Mouse (Mus musculus): Measurements from ENCODE around the gene Spink8. TPM values are rescaled to one million over a fixed set of nuclear protein-coding genes. Genes with fewer than 3 reads are reported as not detected.
"Not testable (repeated sequence)": the region's sequence is repeated elsewhere in the genome, so short reads cannot be mapped to it uniquely, and the experiment has no call there.

Spink8 gene
- polyA plus RNA-seq (2015; fragmentation: Nextera tagmentation; extraction: Ambion mirVana) = not detected in 2 replicates

DNA sequence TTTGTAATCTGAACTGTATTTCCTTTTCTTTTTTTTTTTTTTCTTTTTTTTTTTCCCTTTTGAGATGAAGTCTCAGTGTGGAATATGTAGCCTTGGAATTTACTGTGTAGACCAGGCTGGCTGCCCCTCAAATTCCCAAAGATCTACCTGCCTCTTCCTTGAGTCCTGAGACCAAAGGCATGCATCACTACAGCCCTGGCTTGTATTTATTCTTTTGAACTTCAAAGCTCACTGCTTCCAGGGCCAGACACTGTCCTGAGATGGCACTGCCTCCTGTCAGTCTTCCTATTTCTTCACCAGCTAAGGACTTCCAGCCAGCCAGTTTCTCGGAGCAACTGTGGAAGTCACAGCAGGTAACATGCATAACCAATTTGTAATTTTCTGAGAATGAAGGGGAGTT is at the start of gene Spink8:
TSS of gene Spink8 (plus strand) at position 301 of the 400 bp plus-strand sequence.
- WGBS = 71% methylated on average over 1 of the region's 1 CpGs
- Histone ChIP-seq H3K9ac (no peak within 1 kb of the TSS), H3K4me1 (peaks cover 9% of the 10 kb centered on the region), H3K36me3 (no peaks in the 10 kb centered on the region), H3K9me3 (no peaks in the 10 kb centered on the region), H3K27me3 (replicated peaks) (no peaks in the 10 kb centered on the region), H3K4me2 (no peak within 1 kb of the TSS), H3K4me3 (no peak within 1 kb of the TSS), H3K27ac (replicated peaks) (no peak within 1 kb of the TSS)
- no peak for ATAC-seq (ENCODE audit: extremely low read depth, insufficient number of reproducible peaks, low FRiP score, low TSS enrichment)

DNA sequence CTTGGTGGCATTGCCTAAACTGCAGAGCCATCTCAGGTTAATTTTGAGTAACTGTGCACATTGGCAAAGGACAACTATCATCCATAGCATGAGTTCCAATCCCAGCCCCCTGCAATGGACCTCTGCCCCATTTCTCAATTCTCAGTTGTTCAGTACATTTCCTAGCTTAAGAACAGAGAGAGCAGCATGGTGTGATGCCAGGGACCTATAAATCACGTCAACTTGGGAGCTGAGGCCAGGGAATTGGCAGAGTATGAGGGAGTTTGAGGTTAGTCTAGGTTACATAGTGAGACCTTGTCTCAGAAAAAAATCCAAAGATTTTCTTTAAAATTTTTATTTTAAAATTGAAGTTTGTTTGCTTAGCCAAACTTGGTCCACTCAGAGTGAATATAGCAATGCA is 45.2 kb upstream of the Spink8 start:
- H3K27ac ChIP-seq (replicated peaks); H3K27me3 ChIP-seq (replicated peaks); H3K4me2 ChIP-seq; H3K4me1 ChIP-seq; H3K9ac ChIP-seq; H3K36me3 ChIP-seq; H3K4me3 ChIP-seq; ATAC-seq (ENCODE audit: extremely low read depth, insufficient number of reproducible peaks, low FRiP score, low TSS enrichment): not testable (repeated sequence)
- peaks cover 10% of the 10 kb centered on the region; the same call in 1 of the 2 replicates for H3K9me3 ChIP-seq
- 64% methylated on average over 1 of the region's 1 CpGs for WGBS

DNA sequence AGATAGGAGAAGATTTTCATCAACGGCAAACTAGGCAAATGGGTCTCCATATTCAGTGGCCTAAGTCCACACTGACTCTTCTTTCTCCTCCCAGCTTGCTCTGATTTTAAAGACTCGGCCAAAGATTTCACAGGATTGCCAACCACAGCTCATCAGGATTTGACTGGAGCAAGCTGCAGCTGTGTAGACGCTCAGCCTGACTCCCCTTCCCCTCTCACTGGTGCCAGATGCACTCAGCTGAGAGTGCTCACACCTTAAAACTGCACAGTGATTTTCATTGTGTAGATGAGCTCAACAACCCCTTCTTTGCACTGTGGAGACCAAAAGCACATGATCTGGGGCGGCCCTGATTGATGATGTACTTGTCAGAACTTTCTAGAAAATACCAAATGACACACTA is 21.5 kb upstream of the Spink8 start, which contains the start of gene Fbxw27:
TSS of gene Fbxw27 (minus strand) at position 101 of the 400 bp plus-strand sequence.
- not testable (repeated sequence) for H3K9me3 ChIP-seq; H3K27ac ChIP-seq (replicated peaks); H3K9ac ChIP-seq; H3K27me3 ChIP-seq (replicated peaks); H3K36me3 ChIP-seq; H3K4me1 ChIP-seq; H3K4me3 ChIP-seq; H3K4me2 ChIP-seq; ATAC-seq (ENCODE audit: extremely low read depth, insufficient number of reproducible peaks, low FRiP score, low TSS enrichment)
- 60% methylated on average over 4 of the region's 4 CpGs for WGBS

DNA sequence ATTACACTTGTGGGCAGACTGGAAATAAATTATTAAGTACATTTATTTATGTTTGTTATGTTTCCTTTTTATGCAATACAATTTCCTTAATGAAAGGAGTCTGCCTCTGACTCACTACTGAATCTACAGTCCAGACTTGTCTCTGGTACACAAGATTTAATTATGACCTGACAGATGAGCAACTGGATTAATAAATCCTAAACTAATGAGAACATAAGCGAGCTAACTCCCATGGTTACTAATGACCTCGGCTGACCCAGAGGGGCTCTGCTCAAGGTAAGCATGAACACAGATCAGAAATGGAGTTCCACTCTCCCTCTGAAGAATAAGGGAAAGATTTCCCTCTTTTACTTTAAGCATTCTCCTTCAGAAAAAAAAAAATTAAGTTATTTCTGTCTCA is 16.9 kb upstream of the Spink8 start:
- ATAC-seq (ENCODE audit: extremely low read depth, insufficient number of reproducible peaks, low FRiP score, low TSS enrichment) = no peak
- Histone ChIP-seq H3K9ac (no peak overlapping the region), H3K27ac (replicated peaks) (no peak overlapping the region), H3K4me2 (no peak overlapping the region), H3K9me3 (no peaks in the 10 kb centered on the region), H3K4me3 (no peak overlapping the region), H3K4me1 (no peaks in the 10 kb centered on the region), H3K27me3 (replicated peaks) (no peaks in the 10 kb centered on the region), H3K36me3 (no peaks in the 10 kb centered on the region)
- WGBS = 77% methylated on average over 2 of the region's 2 CpGs

DNA sequence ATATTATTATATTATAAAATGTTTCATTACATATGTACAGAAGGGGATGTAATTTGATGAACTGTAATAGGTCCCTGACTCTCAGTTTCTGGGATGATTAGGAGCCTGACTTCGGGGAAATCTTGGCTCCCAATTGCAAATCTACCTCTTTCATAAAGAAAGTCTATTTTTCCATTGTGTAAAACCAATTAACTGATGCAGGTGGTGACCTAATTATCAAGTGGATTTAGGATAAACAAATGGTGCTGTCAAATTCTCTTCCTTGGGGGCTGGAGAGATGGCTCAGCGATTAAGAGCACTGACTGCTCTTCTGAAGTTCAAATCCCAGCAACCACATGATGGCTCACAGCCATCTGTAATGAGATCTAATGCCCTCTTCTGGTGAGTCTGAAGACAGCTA is 16.3 kb upstream of the Spink8 start:
- Histone ChIP-seq H3K4me3 (no peak overlapping the region), H3K4me1 (no peaks in the 10 kb centered on the region), H3K27ac (replicated peaks) (no peak overlapping the region), H3K9ac (no peak overlapping the region), H3K27me3 (replicated peaks) (no peaks in the 10 kb centered on the region), H3K4me2 (no peak overlapping the region), H3K36me3 (no peaks in the 10 kb centered on the region), H3K9me3 (no peaks in the 10 kb centered on the region)
- no peak for ATAC-seq (ENCODE audit: extremely low read depth, insufficient number of reproducible peaks, low FRiP score, low TSS enrichment)
- 57% methylated on average over 2 of the region's 2 CpGs for WGBS

DNA sequence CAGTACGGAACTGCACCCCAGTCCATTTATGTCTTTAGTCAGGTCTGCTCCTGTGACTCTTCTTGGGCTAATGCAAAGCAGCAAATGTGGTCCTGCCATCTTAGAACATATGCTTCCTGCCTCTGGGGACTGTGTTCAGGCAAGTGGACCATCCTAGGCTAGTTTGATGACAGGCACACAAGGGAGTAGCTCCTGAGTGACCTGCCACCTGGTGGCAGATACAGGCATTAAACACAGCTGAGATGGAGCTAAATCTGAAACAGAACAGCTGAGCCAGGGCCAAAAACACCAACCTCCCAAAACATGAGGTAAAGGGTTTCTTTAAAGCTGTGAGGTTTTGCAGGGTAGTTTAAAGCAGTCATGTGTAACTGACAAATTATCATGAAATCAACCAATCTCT is 14.0 kb upstream of the Spink8 start:
- no peak overlapping the region for H3K4me2 ChIP-seq
- no peaks in the 10 kb centered on the region for H3K9me3 ChIP-seq
- no peak overlapping the region for H3K27ac ChIP-seq (replicated peaks)
- ATAC-seq (ENCODE audit: extremely low read depth, insufficient number of reproducible peaks, low FRiP score, low TSS enrichment) = no peak
- no peaks in the 10 kb centered on the region for H3K27me3 ChIP-seq (replicated peaks)
- H3K4me1 ChIP-seq = no peaks in the 10 kb centered on the region
- H3K36me3 ChIP-seq = no peaks in the 10 kb centered on the region
- 74% methylated on average over 1 of the region's 1 CpGs for WGBS
- no peak overlapping the region for H3K9ac ChIP-seq
- H3K4me3 ChIP-seq = no peak overlapping the region

DNA sequence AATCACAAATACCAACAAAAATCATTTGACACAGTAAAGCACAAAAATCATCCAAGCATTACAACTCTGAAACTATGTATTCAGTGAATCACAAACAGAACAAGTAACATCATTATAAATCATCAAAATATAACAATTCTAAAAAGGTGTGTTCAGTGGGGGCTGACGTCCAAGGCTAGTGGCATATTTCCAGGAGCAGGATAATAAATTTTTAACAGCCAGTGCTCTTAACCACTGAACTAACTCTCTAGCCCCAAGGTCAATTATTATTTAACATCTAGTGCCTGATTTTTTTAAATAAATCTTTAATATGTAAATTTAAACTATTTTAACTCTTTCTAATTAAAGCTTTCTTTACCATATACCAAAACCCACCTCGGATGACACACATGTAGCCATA is 6.5 kb upstream of the Spink8 start:
- not testable (repeated sequence) for H3K9me3 ChIP-seq; H3K4me2 ChIP-seq; H3K27me3 ChIP-seq (replicated peaks); H3K9ac ChIP-seq; ATAC-seq (ENCODE audit: extremely low read depth, insufficient number of reproducible peaks, low FRiP score, low TSS enrichment); H3K27ac ChIP-seq (replicated peaks); H3K4me1 ChIP-seq; H3K4me3 ChIP-seq; H3K36me3 ChIP-seq
- WGBS = 74% methylated on average over 2 of the region's 2 CpGs

DNA sequence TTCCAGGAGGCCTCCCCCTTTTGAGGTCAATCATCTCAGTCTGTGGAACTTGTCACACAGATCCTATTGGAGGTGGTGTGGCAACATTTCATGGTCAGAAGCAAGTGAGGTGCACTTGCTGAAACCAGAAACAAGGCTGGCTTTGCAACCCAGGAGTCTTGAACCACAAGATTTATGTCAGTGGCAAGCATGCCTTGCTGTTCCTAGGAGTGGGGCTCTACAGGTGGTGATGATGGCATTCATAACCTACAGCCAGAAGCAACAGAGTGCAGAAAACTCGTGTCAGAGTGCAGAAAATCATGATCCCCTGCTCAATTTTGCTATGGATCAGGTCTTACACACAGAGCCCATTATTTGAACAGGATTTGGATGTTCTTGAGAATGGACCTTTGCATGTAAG is 5.8 kb upstream of the Spink8 start:
- Histone ChIP-seq H3K27me3 (replicated peaks) (no peaks in the 10 kb centered on the region), H3K27ac (replicated peaks) (no peak overlapping the region), H3K4me3 (no peak overlapping the region), H3K9me3 (no peaks in the 10 kb centered on the region), H3K4me1 (no peaks in the 10 kb centered on the region), H3K36me3 (no peaks in the 10 kb centered on the region), H3K4me2 (no peak overlapping the region), H3K9ac (no peak overlapping the region)
- no peak for ATAC-seq (ENCODE audit: extremely low read depth, insufficient number of reproducible peaks, low FRiP score, low TSS enrichment)
- WGBS = 39% methylated on average over 1 of the region's 1 CpGs

DNA sequence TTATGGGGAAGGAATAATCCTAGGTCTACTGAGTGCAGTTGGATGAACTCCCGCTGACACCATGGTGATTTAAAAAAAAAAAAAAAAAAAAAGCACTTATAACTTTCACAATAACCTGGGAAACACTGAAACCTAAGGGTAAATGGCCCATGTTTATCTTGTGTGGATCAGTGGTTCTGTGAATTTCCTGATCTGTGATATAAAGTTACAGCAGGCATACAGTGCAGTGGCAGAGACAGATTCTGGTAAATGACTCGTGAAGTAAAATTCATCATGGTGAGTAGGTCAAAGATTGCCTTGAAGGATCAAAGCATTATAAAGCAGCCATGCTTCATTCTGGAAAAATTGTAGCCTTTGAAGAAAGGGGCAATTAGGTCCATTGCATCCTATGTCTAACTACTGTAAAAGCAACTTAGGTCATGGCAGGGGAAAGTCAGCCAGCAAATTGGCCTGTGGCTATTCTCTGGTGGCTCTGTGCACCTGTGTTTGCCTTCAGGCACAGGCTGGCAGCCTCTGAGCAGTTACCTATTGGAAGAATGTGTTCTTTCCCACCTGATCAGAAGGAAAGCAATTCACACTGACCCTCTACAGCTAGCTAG is 5.3 kb upstream of the Spink8 start:
- Histone ChIP-seq H3K27me3 (replicated peaks) (no peaks in the 10 kb centered on the region), H3K27ac (replicated peaks) (no peak overlapping the region), H3K4me2 (no peak overlapping the region), H3K9ac (no peak overlapping the region), H3K9me3 (no peaks in the 10 kb centered on the region), H3K4me3 (no peak overlapping the region), H3K4me1 (no peaks in the 10 kb centered on the region), H3K36me3 (no peaks in the 10 kb centered on the region)
- no peak for ATAC-seq (ENCODE audit: extremely low read depth, insufficient number of reproducible peaks, low FRiP score, low TSS enrichment)
- 80% methylated on average over 2 of the region's 2 CpGs for WGBS

DNA sequence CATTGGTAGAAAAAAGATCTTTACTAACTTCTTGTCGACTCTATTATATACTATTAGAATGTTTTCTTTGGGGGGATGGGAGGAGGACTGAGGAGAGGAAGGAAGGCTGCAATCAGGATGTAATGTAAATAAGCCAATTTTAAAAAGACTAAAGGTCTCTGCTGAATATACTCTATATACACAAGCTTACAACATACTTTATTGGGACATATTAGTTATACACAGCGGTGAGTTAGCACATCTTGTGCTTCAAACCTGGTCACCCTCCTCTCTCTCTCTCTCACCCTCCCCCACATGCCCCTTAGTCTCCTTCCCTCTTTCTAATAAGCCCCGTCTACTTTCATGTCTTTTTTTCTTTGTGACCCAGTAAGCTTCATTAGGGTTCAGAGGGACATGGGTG is 4.2 kb upstream of the Spink8 start:
- no peaks in the 10 kb centered on the region for H3K4me1 ChIP-seq
- H3K9ac ChIP-seq = no peak overlapping the region
- WGBS = 41% methylated on average over 3 of the region's 3 CpGs
- ATAC-seq (ENCODE audit: extremely low read depth, insufficient number of reproducible peaks, low FRiP score, low TSS enrichment) = no peak
- no peaks in the 10 kb centered on the region for H3K36me3 ChIP-seq
- H3K9me3 ChIP-seq = no peaks in the 10 kb centered on the region
- no peaks in the 10 kb centered on the region for H3K27me3 ChIP-seq (replicated peaks)
- no peak overlapping the region for H3K4me3 ChIP-seq
- no peak overlapping the region for H3K27ac ChIP-seq (replicated peaks)
- no peak overlapping the region for H3K4me2 ChIP-seq

DNA sequence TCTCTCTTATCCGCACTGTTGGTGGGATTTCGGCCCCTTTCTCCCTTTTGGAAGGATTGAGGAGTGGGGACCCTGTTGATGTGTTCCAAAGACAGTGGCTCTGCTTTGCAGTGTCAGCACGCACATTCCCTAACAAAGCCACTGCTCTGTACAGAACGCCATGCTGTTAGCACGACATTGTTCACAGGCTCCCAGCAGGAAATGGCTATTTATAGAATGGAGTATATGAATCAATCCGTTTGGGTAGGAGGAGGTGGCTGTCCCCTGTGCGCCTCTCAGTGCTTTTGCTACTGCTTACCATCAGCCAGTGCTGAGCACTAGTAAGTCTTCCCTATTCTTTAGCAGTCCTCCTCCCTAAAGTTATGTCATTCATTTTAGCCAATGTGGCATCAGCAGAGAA is 1.3 kb downstream of the Spink8 start:
- Histone ChIP-seq H3K9me3 (no peaks in the 10 kb centered on the region), H3K4me3 (no peak overlapping the region), H3K4me1 (peaks cover 9% of the 10 kb centered on the region), H3K27me3 (replicated peaks) (no peaks in the 10 kb centered on the region), H3K36me3 (no peaks in the 10 kb centered on the region), H3K4me2 (peak overlapping the region; percentile 31), H3K27ac (replicated peaks) (0 out of 2 replicates have a peak overlapping the region, but pooled peaks have one; percentile 39), H3K9ac (no peak overlapping the region)
- WGBS = 33% methylated on average over 7 of the region's 7 CpGs
- no peak for ATAC-seq (ENCODE audit: extremely low read depth, insufficient number of reproducible peaks, low FRiP score, low TSS enrichment)

DNA sequence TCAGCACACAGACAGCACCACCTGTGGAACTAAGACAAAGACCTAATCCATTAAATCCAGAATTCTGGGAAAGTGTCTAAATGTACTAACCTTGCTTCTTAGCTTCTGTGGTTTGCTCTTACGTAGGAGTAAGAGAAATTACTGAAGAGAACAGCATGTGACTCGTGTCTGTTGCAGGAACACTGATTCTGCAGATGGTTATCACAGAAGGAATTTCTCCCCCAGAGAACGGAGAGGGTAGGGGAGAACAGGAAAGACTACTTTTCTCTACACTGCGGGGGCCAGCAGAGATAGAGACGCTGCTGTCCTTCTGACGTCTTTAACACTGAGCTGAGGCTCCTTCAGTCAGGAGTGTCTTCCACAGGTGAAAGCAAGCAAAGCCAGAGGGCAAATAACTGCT is 4.3 kb downstream of the Spink8 start:
- Histone ChIP-seq H3K27me3 (replicated peaks) (no peaks in the 10 kb centered on the region), H3K9me3 (no peaks in the 10 kb centered on the region), H3K27ac (replicated peaks) (no peak overlapping the region), H3K4me2 (no peak overlapping the region), H3K9ac (no peak overlapping the region), H3K4me3 (no peak overlapping the region), H3K36me3 (no peaks in the 10 kb centered on the region), H3K4me1 (peaks cover 9% of the 10 kb centered on the region)
- no peak for ATAC-seq (ENCODE audit: extremely low read depth, insufficient number of reproducible peaks, low FRiP score, low TSS enrichment)
- 33% methylated on average over 6 of the region's 6 CpGs for WGBS
